Mouse (Mus musculus) cerebellum, adult 2 months (tissue): Measurements from ENCODE around the gene Wnt6.

Experiments
- CTCF ChIP-seq: fragments of 200-500 bp; IDR thresholded peaks from 2 replicates; pipeline ENCODE4 v1.5.1; 2011; ENCODE audit warnings: low read depth, mild to moderate bottlenecking, control low read depth, low read length, moderate library complexity, borderline replicate concordance; ENCODE audit not compliant: insufficient read depth
- POLR2A ChIP-seq: fragments of 200-500 bp; IDR thresholded peaks from 2 replicates; pipeline ENCODE4 v1.6.1; 2011; ENCODE audit warnings: low read length, control low read depth, borderline replicate concordance; ENCODE audit not compliant: insufficient read depth

GRCm38 (mm10) chr1:74804211-74804870 is 32.6 kb downstream of the Wnt6 start:
- TF ChIP-seq CTCF = no peak
- TF ChIP-seq POLR2A = no peak
